ENCODE assay signal across 9 mouse cellular contexts in the genomic region with DNA sequence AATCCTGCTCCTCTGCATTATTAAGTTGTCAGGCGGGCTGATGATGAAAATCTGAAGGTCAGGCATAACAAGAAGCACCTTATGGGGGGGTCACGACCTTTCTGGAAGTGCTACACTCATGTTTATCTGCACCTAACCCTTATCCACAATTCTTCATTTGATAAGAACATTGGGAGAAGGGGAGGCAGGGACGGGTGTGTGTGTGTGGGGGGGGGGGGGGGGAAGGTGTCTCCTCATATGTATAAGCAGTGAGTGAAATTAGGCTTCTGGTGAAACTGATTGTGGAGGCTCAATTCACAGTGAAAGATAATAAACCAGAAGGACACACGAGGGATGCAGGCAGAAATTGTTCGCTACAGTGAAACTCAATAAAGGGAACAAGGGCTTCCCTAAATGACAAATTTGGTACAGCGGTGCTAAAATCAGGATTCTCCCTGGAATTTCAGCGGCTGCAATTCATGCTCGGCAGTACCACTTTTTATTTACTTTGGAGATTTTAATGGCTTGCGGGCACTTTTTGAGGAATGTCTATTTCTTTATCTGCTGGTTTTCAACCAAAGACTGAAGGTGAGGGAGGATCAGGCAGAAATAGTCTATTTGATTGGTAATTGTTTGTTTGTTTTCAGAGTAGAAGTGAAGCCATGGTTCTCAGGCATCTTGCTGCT.
DNase-seq lines count a peak whose midpoint lies in the region; ATAC-seq and TF ChIP-seq lines count a peak whose summit lies in the region.
"Had no signal": no experiment of that assay in that cellular context is flagged by ENCODE, and none has a peak within 500 bp of the region (broad histone marks: within the 10 kb centered on the region; RNA-seq: fewer than 3 reads in every experiment).

No protein-coding gene starts in this region.

- no peaks in the 10 kb centered on the region for H3K9me3 ChIP-seq in embryonic facial prominence, embryonic 15.5 days (replicated peaks)
- no peaks in the 10 kb centered on the region for H3K9me3 ChIP-seq in intestine, embryonic 15.5 days
- H3K9me3 ChIP-seq in midbrain, embryonic 15.5 days, result no peaks in the 10 kb centered on the region; the same call in none of the 2 replicates

- peak overlapping the region; percentile 33 for H3K4me2 ChIP-seq in embryonic facial prominence, embryonic 15.5 days (replicated peaks)
- peak overlapping the region; percentile 60 for H3K4me2 ChIP-seq in intestine, embryonic 15.5 days (replicated peaks)
- H3K4me2 ChIP-seq in midbrain, embryonic 15.5 days, result peak overlapping the region; percentile 65

- WGBS in kidney, adult 2 months, result 36% methylated on average over 9 of the region's 9 CpGs
- 8% methylated on average over 9 of the region's 9 CpGs for WGBS in embryonic facial prominence, embryonic 15.5 days
- WGBS in intestine, embryonic 15.5 days, result 6% methylated on average over 9 of the region's 9 CpGs
- 18% methylated on average over 9 of the region's 9 CpGs for WGBS in midbrain, embryonic 15.5 days

- H3K36me3 ChIP-seq in kidney, adult 2 months (ENCODE audit: control insufficient read depth, insufficient read depth, low read length), result no peaks in the 10 kb centered on the region
- H3K36me3 ChIP-seq in embryonic facial prominence, embryonic 15.5 days, result no peaks in the 10 kb centered on the region
- no peaks in the 10 kb centered on the region for H3K36me3 ChIP-seq in intestine, embryonic 15.5 days
- H3K36me3 ChIP-seq in midbrain, embryonic 15.5 days (replicated peaks), result no peaks in the 10 kb centered on the region

- H3K27me3 ChIP-seq in kidney, adult 2 months (replicated peaks; ENCODE audit: control insufficient read depth, insufficient read depth, low read length), result no peaks in the 10 kb centered on the region; the same call in 1 of the 2 replicates
- peaks cover 3% of the 10 kb centered on the region; the same call in 1 of the 2 replicates for H3K27me3 ChIP-seq in embryonic facial prominence, embryonic 15.5 days
- H3K27me3 ChIP-seq in intestine, embryonic 15.5 days (replicated peaks), result no peaks in the 10 kb centered on the region
- H3K27me3 ChIP-seq in midbrain, embryonic 15.5 days (replicated peaks), result no peaks in the 10 kb centered on the region

- DNase-seq in kidney, adult 2 months, result no peak
- DNase-seq in kidney, adult 8-10 months, result no peak
- no peak for DNase-seq in gastrocnemius, adult 8-10 months (ENCODE audit: low spot score in 2 of 2)
- DNase-seq in urinary bladder, postnatal 10 days (ENCODE audit: low spot score), result no peak
- DNase-seq in gastrocnemius, postnatal 10 days, result no peak
- DNase-seq: adrenal gland, postnatal 25 days had no signal

- H3K9ac ChIP-seq in embryonic facial prominence, embryonic 15.5 days, result no peak overlapping the region
- H3K9ac ChIP-seq in intestine, embryonic 15.5 days, result no peak overlapping the region
- H3K9ac ChIP-seq in midbrain, embryonic 15.5 days, result peak overlapping the region; percentile 32; the same call in 1 of the 2 replicates

- no peak for ATAC-seq in embryonic facial prominence, embryonic 15.5 days (ENCODE audit: insufficient number of reproducible peaks, low FRiP score, low TSS enrichment, low read depth)
- no peak for ATAC-seq in intestine, embryonic 15.5 days
- peak; percentile 24; the same call in 1 of the 2 replicates for ATAC-seq in midbrain, embryonic 15.5 days (replicated peaks)

- TF ChIP-seq CTCF in kidney, adult 2 months (conservative IDR thresholded peaks at IDR 0.05; ENCODE audit: insufficient read depth, insufficient read length, low read depth, low read length), result no peak

- no peak for TF ChIP-seq POLR2A in kidney, adult 2 months (IDR thresholded peaks at IDR 0.05; ENCODE audit: low read depth, low read length)

- H3K27ac ChIP-seq in kidney, adult 2 months (ENCODE audit: insufficient read depth, low read depth, low read length), result peak overlapping the region; percentile 45; the same call in 1 of the 2 replicates
- no peak overlapping the region for H3K27ac ChIP-seq in embryonic facial prominence, embryonic 15.5 days (replicated peaks)
- no peak overlapping the region for H3K27ac ChIP-seq in intestine, embryonic 15.5 days
- H3K27ac ChIP-seq in midbrain, embryonic 15.5 days, result 0 out of 2 replicates have a peak overlapping the region, but pooled peaks have one; percentile 49

- 0 out of 2 replicates have a peak, but pooled peaks cover 5% of the 10 kb centered on the region for H3K4me1 ChIP-seq in kidney, adult 2 months (ENCODE audit: control insufficient read depth, insufficient read depth, low read length)
- peaks cover 11% of the 10 kb centered on the region for H3K4me1 ChIP-seq in embryonic facial prominence, embryonic 15.5 days
- peaks cover 8% of the 10 kb centered on the region; the same call in 1 of the 2 replicates for H3K4me1 ChIP-seq in intestine, embryonic 15.5 days (replicated peaks)
- H3K4me1 ChIP-seq in midbrain, embryonic 15.5 days, result peaks cover 13% of the 10 kb centered on the region

- H3K4me3 ChIP-seq in kidney, adult 2 months (ENCODE audit: insufficient read depth, low read depth, low read length), result peak overlapping the region; percentile 31; the same call in 1 of the 2 replicates
- H3K4me3 ChIP-seq in embryonic facial prominence, embryonic 15.5 days (replicated peaks), result peak overlapping the region; percentile 20; the same call in 1 of the 2 replicates
- H3K4me3 ChIP-seq in intestine, embryonic 15.5 days (replicated peaks), result peak overlapping the region; percentile 7; the same call in 1 of the 2 replicates
- peak overlapping the region; percentile 34 for H3K4me3 ChIP-seq in midbrain, embryonic 15.5 days

Comparison
In these comparisons a context has a peak if more than half of its experiments do, and no peak if none do; other contexts are left out.
1. H3K27ac ChIP-seq: peak in kidney, adult 2 months (single experiment) and midbrain, embryonic 15.5 days (single experiment); none in embryonic facial prominence, embryonic 15.5 days (single experiment) and intestine, embryonic 15.5 days (single experiment).
2. Peak in every context shown above with its lines, with median percentiles within 50 percentile points of each other: H3K4me3 ChIP-seq and H3K4me2 ChIP-seq.